Mouse (Mus musculus): ENCODE measurements around the gene St3gal3.

GRCm38 (mm10) chr4:118179467-118180300 lies 45.0 kb upstream of the St3gal3 start, which contains the start of gene Kdm4a:
- TF ChIP-seq POLR2A (IDR thresholded peaks at IDR 0.05; ENCODE audit: extremely low read depth, insufficient read depth, low read length) (peak; percentile 80), CTCF (IDR thresholded peaks at IDR 0.05; ENCODE audit: low read depth, low read length) (no peak)

Measured in liver, adult 2 months (tissue).